Mouse (Mus musculus) B cell, adult 2 months (primary cell): ENCODE results near the gene Neurl1a.

Experiments
- DNase-seq, 2 experiments: peaks; one replicate each; pipeline ENCODE4 v3.0.0; 2022

Gene Neurl1a

DNA sequence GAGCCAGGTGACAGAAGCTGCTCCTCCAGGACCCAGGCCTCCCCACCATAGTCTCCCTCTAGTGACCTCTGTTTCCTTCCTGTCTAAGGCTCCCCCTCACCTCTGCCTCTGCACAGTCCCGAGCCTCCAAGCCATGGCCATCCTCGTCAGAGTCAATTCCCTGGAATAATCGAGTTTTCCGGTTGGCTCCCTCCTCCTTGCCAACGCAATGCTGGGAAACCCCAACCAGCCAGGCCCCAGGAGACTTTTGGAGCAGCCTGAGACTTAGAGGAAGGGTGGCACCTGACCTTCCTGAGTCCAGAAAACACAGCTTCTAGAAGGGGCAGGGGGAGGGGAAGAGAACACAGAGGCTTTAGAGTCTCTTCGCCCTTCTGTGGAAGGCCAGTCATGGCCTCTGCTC, 72.3 kb downstream of the Neurl1a start:
- no peak for DNase-seq

DNA sequence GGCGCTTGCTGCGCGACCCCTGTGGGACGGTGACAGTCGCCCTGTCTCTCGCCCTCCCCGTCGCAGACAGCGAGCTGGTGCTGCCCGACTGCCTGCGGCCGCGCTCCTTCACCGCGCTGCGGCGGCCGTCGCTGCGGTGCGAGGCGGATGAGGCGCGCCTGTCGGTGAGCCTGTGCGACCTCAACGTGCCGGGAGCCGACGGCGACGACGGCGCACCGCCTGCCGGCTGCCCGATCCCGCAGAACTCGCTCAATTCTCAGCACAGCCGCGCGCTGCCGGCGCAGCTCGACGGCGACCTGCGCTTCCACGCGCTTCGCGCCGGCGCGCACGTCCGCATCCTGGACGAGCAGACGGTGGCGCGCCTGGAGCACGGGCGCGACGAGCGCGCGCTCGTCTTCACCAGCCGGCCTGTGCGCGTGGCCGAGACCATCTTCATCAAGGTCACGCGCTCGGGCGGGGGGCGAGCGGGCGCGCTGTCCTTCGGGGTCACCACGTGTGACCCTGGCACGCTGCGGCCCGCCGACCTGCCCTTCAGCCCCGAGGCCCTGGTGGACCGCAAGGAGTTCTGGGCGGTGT, 74.5 kb downstream of the Neurl1a start:
- DNase-seq: no peak

DNA sequence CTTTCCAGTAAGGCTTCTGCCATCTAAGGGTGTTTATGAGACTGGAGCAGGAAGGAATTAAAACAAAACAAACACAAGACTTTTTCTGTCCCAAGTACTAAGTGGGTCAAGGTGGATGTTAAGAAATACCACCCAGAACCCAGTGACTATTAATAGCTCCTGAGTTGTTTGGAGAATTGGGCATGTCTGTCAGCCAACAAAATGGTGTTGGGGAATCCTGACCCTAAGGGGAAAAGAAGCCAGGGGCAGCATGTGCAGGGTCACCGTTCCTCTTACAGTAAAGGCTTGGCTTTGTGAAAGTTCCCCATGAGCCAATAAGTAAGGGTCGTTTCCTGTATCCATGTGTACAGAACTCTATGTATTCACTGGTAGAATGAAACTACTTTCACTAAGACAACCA, 76.4 kb downstream of the Neurl1a start:
- DNase-seq: no peak

DNA sequence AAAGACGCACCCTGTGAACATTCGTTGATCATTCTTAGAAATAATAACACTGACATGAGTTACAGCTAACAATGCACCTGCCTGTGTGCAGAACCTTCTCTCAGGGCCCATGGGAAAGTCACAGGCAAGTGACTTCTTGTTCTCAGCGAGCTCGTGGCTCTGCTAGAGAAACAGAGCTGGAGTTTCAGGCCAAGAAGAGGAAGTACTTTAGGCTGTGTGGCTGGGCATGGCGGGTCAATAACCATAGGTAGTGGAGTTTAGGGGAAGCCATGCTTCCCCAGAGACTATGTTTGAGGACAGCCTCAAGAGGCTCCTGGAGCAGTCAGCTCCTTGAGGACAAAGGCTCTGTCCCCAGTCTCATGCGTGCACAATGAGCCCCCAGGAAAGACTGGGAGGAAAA, 77.3 kb downstream of the Neurl1a start:
- peak in 1 of 2 experiments; percentile 29 for DNase-seq

DNA sequence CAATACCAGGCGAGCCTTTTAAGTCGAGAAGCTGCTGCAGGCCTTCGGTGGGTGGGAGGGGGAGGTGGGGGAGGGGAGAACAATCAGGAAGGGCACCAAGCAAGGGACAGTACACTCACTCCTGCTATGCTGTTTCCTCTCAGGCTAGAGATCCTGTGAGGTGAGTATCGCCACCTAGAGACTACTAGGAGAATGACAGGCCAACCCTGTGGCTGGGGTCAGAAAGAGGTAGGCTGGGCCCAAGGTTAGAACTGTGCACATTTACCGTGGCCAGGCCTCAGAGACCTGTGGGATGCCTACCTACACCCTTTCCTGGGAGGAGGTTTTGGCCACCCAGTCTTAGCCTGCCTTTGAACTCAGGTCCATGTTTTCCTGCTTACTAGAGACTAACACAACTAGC, 81.0 kb downstream of the Neurl1a start:
- DNase-seq: peak; percentile 58 to 59

DNA sequence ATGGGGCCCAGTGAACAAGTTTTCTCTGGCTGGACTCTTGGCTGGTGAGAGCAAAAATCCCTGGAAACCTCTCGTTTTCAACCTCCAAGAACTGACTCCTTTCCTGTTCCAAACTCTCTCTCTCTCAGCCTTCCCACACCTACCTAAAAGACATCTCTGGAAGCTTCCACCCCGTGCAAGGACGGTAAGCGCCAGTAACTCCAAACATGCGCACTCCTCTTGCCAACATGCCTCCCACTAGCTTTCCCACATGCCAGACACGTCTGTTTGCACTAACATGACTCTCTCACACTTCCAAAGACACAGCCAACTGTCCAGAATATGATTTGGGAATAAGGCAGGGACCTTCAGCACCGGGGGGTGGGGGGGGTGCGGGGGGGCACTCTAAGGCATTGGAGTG, 82.6 kb downstream of the Neurl1a start:
- no peak for DNase-seq

DNA sequence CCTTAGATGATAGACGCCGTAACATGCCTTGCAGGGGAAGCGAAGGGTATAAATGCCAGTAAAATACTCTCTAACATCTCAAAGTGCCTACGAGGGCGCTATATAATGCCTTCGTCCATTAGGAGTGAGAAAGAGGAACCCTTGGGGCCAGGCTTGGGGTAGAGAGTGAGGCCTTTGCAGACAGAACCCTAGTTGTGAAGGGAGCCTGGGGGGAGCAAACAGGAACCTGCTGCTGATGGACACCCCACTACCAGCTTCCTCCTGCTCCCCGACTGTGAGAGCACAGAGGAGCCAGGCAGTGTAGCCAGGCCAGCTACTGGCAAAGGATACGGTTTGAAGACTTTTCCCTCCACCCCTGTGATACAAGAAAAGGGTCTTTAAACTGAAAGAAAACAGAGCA, 85.0 kb downstream of the Neurl1a start:
- no peak for DNase-seq

DNA sequence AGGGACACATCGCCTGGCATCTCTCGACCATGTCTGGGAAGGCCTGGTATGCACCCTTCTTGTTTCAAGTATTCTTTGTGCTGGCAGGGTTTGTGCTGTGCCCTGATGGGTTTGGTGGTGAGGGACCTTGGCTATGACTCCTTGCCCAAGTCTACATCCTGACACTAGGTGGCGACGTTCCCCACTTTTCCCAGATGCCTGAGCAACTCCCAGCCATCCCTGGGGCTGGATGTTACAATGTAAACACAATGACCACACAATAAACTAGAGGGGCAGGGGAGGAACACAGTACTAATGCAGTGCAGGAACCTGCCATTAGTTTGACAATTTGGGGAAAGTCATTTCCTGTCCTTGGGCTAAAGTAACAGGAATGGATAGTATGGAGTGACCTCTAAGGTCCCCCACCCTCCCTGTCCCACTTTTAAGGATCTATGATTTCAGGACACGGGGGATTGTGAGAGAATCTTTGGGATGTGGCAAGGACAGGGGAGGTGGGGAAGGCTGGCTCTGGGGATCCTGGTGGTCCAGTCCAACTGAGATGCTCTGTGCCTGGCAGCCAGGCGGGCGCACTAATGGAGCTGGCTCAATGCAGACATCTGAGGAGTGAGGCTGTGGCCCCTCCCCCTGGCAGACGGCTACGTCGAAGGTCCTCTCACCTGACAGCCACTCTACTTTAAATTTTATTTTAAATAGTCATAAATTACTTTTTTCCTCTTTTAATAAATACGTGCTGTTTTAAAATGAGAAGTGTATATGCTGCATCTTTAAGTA, 85.9 kb downstream of the Neurl1a start:
- peak; percentile 26 to 27 for DNase-seq

DNA sequence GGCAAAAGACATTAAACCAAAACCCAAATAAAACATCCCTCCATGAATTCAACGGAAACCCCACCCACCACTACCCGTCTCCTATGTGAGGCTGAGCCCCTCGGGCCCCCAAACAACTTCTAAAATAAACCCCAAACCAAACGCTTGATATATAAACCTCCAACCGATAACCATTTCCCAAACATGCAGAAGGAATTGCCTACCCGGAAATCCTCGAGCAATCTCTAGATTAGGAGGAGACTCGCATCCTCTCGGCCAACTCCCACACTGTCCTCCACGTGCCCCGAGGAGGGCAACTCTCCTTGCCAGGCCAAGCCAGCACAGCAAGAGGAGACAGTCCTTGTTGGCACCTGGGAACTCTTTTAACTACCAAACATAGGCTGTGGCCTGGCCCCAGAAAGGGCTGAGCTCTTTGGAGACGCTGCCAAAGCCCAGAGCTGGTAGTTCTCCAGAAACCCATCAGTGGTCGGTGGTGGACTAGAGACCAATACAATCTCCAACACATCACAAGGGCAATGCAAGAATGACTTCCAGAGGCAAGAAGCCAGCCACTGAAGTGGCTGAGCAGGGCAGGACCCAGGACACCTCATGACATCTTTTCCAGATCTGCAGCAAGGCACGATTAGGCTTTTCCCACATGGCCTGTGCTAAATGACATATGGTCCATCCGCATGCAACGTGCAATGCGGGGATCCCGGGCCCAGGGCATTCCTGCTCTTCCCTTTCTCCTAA, 87.6 kb downstream of the Neurl1a start:
- DNase-seq: no peak

DNA sequence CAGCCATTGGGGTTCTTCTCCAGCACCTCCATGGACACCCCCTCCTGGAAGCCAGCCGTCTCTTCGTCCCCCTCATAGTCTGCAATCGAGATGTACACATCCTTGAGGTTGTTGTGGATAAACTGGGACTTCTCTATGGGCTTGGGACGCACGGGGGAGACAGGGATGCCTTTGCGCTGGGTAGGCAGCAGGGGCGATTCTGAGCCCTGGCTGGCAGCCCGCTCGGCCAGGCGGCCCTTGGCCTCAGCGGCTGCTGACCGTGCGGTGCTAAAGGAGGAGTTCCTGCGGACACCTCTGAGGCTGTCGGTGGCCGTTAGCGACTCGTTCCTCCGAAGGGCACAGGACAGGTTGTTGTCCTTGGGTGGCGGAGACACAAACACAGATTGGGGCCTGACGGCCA, 88.4 kb downstream of the Neurl1a start:
- DNase-seq: no peak

DNA sequence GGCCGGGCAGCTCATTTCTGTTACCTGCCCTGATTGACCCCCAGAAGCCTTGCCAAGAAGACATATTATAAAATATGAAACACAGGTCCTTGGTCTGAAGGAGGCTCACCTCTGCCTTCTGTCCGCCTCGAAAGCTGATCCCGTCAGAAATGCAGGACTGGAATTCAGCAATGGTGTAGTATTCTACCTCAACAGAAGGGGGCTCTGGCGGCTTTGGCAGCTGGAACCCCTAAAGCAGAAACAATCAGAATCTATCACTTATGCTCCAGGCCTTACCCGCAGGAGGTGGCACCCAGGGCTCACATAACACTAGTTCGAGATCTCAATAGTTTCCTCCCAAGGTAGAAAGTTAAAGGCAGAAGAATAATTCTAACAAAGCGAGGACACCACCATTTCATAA, 91.1 kb downstream of the Neurl1a start:
- no peak for DNase-seq

DNA sequence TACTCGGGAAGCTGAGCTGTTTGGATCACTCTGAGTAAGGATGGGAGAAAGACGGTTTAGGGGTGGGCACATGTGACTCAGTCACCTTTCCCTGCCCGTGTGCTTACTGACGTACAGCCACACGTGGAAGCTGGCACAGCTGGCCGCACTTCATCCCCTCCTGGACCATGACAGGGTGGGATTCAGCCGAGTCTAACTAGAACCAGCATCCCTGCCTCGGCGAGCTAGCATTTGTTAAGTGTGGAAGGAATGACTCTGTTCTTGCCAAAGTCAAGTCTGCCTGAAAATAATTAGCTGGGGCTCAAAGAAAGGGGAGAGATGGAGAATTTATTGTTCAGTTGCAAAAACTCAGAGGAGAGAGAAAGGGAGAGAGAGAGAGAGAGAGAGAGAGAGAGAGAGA, 91.9 kb downstream of the Neurl1a start:
- no peak for DNase-seq

DNA sequence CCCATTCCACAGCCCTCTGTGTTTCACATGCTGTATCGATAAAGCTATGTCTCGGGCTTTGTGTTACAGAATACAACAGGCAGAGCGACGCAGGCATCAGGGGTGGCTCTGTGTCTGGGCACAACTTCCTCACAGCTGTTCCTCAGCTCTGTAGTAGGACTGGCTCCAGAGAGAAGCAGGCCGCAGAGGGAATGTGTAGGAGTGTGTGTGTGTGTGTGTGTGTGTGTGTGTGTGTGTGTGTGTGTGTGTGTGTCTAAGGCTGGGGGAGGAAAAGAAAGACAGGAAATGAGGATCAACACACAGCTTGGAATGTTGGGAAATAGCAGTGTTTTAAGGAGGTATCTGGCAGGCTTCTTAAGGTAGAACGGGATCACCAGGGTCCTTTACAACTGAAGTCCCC, 98.1 kb downstream of the Neurl1a start:
- no peak for DNase-seq

DNA sequence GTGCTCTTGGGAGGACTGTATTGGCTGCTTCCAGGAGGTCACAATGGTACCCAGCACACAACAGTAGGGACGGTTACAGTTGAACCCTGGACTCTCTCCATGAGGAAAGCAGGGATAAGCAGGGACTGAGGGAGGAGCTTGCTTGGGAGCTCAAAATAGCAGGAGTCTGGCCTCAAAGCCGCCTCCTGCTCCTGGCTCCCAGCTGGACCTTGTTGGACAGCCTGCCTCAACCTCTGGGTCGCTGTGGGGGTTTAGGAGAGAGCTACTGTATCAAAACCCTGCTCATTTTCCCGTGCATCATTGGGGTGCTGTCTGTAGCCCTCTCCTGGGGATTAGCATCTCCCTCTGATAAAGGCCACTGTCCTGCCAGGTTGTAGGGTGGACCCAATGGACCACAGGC, 100.8 kb downstream of the Neurl1a start:
- no peak for DNase-seq

DNA sequence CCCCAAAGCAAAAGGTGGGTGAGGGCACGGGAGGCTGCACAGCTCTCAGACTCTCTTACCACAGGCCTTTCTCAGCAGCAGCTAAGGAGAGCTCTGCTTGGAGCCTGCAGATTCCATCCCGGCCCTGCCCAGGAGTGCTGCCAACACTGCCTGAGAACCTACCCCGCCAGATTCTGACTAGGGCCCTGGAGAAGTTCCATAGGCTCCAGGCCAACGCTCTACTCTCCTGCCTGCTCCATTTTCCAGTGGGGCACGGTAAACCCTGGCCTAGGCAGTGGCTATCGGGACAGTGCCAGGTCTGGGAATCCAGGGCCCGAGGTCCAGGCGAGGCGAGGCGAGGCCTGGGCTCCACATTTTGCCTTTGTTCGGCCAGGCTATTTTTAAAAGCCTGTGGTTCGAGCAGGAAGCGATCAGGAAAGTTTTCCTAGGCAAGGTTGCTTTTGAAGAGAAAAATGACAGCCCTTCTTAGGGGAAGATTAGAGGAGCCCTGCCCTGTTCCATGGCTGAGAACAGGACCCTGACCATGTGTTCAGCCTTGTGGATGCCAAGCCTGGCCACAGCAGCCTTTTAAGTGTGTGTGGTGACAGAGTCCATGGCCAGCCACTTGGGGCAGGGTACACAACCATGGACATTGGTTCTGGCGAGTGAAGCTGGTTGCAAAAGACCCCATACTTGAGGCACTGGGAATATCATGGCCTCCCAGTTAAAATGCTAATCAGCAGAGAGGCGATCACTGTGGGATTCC, 101.3 kb downstream of the Neurl1a start:
- no peak for DNase-seq

DNA sequence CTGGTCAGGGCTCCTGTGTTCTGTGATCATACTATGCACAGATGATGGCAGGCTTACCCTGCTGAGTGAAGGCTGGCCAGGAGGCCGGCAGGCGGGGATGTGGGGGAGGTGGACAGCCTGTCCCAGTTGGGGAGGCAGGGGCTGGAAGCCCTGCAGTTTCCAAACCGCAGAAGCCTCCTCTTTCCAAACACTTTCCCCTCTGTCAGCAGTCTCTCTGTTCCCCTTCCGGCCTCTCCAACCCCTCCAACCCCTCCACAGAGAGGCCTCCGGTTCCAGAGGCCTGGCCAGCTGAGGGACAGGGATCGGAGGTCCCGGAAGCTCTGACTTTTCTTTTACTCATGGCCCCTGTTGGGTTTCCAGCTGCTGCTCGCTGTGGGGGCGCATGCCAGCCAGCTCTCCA, 102.3 kb downstream of the Neurl1a start:
- DNase-seq: no peak

DNA sequence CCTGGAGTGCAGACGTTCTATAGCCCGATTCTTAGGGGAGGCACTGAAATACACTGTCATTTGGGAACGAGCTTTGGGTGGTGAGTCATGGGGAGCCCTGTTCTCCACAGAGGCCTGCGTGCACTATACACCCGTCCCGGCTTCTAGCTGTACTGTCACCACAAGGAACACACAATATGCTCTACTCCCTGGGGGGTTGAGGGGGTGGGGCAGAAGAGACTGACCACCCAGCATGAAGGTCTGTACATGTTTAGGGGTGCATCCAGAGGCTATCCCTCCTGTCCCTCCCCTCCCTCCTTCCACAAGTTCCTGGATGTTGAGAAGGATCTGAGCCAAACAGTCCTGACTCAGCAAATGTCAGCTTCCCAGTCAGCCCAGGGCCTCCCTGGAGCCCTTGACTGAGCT, 103.4 kb downstream of the Neurl1a start:
- DNase-seq: no peak

DNA sequence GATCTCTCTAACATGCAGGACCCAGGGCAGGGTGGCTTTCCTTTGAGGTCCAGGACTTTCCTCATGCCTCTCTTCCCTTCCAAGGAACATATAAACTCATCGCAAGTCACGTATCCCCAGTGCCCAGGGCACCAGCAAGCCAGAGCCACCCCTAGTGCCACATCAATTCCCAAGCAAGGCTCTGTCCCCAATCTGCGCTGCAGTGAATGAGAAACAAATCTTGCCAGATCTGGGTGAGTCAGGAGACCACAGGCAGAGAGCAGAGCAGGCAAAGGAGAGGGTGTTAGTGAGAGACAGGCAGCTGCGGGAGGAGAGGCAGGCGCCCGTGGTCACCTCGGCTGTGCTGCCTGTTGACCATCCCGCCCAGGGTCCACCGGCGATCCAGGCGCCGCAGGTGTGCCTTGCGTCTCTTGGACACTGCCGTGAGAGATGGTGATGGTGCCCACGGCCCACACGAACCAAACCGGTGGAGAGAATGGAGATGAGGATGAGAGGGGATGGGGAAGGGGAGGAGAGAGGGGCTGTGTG, 104.1 kb downstream of the Neurl1a start:
- no peak for DNase-seq

DNA sequence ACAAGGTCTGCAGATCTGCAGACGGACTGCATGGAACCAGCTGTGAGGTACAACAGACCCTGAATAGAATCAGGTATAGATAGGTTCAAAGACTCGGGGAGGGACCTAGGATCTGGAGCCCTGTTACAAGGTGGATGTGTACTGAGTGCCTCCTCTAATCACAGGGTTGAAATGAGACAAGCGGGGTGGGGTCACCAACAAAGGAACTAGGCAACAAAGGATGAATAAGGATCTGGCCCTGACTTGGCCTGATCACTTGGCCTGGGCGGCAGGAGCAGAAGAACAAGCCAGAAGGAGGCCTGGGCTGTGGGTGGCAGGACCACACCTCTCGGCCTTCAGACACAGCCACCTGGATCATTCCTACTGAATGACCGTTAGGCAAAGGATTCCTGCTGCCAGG, 107.0 kb downstream of the Neurl1a start:
- no peak for DNase-seq

DNA sequence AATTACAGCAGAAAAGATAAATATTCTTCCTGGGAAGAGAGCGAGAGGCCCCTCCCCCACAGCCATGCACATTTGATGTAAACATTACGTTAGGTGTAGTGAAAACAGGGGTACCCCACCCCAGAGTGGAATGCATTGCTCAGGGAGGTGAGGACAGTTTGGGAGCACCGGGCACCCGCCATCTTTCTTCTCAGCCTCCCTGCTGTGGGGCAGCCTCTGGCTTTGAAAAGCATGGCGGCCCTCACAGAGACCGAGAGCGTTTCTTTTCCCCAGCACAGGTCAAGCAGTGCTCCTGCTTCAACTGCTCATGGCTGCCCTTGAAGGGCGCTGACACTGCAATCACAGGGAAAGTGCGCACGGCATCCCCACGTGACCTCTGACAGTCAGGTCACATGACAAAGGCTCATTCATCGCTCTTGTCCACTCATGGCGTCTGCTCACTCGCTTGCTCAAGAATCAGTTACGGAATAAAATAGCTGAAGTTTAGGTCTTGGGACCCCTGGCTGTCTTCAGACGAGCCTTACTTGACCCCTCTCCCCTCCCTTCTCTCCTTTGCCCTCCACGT, 108.3 kb downstream of the Neurl1a start:
- DNase-seq: no peak

DNA sequence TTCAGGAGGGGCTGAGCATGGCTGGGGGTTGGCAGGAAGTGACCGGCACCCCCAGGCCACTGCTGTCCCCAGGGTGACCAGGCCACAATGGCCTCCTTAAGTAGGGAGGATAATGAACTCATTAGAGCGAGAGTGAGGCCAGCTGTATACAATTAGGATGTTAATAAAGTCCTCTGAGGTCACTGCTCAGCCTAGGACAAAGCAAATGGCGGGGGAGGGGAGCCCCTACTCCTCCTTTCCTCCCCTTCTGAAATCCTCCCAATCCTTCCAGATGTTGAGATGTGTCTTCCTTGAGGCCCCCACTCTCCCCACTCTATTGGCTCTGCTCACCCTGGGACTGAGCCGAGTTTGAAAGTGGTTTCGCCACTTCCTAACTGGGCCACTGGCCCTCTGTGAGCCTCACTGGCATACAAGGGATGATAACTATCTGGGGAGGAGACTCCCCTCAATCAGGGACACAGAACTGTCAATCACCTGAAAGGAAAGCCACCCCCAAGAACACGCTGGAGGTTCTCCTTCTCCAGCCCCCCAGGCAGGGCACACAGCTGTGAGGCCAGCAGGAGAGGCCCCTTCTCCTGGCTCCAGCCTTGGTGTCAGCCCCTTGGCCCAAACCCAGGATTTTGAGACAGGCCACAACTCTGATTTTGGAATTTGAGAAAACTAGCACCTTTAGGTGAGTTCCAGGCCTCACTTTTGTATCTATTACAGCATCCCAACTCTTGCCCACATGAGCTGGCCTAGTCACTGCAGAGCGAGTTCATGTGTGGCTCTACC, 112.9 kb downstream of the Neurl1a start:
- no peak for DNase-seq

DNA sequence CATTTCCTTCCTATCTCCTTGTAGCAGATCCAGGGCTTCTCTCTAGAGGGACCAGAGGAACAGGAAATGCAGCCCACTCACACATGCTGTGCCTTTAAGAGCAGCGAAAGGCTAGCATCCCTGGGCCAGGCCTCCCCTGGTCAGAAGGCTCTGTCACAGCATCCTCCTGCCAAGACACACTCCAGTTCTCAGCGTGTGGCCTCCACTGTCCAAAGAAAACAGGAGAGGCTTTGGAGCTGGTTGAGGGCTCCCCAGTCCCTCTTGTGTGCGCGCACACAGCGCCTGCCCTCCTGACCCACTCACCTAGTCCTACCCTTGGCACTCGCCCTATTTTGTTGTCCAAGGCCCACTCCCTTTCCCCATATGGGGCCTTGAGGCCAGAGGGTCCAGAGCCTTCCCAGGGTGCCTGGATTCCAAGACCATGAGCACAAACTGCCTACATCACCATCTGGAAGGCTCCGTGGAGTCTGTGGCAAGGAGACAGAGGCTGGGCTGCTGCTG, 113.9 kb downstream of the Neurl1a start:
- no peak for DNase-seq
